Mouse (Mus musculus) T-helper 17 cell (primary cell): Measurements from ENCODE around the gene Dnm3.

Source experiments
- in situ Hi-C, 2 experiments: fragments of 300-600 bp; cut with MboI, MseI; formaldehyde crosslinking; loops; 1 replicate in 1 of 2; 2 replicates in 1 of 2; pipeline ENCODE4 v1.15.1; 2025; ENCODE audit warnings: high pct_unique_total_duplicates in 2 of 2

Gene Dnm3

DNA sequence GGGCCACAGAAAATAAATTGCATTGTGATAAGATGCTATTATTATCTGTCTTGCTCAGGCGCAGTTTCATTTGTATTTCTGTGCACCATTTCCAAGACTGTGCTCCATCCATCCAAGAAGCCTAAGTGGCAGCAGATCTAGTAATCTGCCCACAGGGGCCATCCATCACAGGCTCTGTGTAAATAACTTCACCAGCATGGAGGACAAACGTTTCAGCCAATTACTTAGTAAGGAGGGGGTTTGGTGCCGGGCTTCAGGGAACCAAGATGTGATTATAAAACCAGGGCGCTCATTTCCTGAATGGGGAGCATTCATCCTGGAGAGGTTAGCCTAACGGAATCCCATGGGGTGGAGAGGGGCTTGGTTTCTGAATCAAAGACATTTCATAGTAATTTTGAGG is 222.9 kb downstream of the Dnm3 start:
- in situ Hi-C loops, result no loop called here

GRCm38 (mm10) chr1:162253971-162254641 is 223.7 kb downstream of the Dnm3 start:
- in situ Hi-C loops, result no loop called here

- in situ Hi-C loops, result no loop called here
Observed at GRCm38 (mm10) chr1:162252869-162253268, 225.0 kb downstream of the Dnm3 start.

DNA sequence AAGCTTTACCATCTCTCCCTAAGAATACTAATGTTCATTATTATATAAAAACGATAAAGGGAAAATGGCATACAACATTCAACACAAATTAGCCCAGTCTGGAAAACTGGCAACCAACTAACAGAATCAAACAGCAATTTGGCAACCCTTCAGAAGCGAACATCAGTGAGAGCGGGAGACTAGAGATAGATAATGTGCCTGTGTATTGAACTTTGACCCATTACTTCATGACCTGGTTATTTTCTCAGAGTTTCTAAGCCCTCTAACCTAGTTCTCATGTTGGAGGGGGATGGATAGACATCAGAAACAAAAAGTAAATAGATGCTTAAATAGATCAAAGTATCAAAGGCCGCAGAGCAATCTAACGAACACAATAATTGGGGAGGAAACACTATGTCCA is 230.6 kb downstream of the Dnm3 start:
- in situ Hi-C loops, result no loop called here

- in situ Hi-C loops, result no loop called here
Observed at GRCm38 (mm10) chr1:162243651-162243990, 234.2 kb downstream of the Dnm3 start.

- in situ Hi-C loops, result no loop called here
Observed at GRCm38 (mm10) chr1:162242980-162243650, 234.7 kb downstream of the Dnm3 start.

DNA sequence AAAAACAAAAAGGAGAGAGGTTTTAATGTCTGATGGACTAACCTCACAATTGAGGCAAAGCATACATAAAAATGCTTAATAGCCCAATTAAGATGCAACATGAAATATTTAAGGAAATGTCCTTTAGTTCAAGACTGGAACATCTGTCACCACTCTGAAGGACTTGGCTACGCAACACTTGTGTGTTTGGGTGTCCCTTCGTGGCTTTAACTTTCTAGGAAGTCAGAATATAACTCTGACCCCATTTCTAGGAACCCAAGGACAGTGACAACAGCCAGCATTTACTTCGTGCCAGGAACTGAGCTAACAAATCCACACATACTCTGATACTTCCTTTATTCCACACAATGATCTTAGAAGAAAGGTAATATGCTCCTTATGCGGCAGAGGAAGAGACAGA is 237.1 kb downstream of the Dnm3 start:
- in situ Hi-C loops, result no loop called here

- in situ Hi-C loops, result no loop called here
Observed at GRCm38 (mm10) chr1:162238646-162239045, 239.2 kb downstream of the Dnm3 start.

- in situ Hi-C loops, result no loop called here
Observed at GRCm38 (mm10) chr1:162236624-162237159, 241.1 kb downstream of the Dnm3 start.

GRCm38 (mm10) chr1:162225621-162226147 is 252.2 kb downstream of the Dnm3 start:
- in situ Hi-C loops, result loop anchor here (10.0 kb wide), 2 partner anchors 1311 to 1539 kb away; no protein-coding TSS in a partner anchor

GRCm38 (mm10) chr1:162224817-162225605 is 252.8 kb downstream of the Dnm3 start:
- in situ Hi-C loops, result loop anchor here (10.0 kb wide), 2 partner anchors 1310 to 1540 kb away; no protein-coding TSS in a partner anchor

DNA sequence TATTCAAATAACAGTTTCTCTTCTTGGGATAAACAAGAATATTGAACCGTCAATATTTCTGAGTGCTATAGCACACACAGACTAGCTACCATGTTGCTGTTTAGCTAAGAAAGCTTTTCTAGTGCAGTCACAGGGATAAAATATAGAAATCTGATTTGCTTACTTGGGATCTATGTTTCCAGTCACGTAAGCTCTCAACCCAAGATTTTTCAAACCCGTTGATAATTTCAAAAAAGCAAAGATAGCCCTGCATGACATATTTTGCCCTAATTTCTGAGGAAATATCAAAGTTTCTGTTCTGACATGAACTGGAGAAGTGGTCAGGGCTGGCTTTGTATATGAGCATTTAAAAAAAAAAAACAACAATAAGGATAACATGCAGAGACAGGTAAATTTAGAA is 253.8 kb downstream of the Dnm3 start:
- in situ Hi-C loops, result loop anchor here (10.0 kb wide), 2 partner anchors 1309 to 1541 kb away; no protein-coding TSS in a partner anchor

GRCm38 (mm10) chr1:162223258-162223940 is 254.4 kb downstream of the Dnm3 start:
- in situ Hi-C loops, result loop anchor here (10.0 kb wide), 2 partner anchors 1309 to 1541 kb away; no protein-coding TSS in a partner anchor

DNA sequence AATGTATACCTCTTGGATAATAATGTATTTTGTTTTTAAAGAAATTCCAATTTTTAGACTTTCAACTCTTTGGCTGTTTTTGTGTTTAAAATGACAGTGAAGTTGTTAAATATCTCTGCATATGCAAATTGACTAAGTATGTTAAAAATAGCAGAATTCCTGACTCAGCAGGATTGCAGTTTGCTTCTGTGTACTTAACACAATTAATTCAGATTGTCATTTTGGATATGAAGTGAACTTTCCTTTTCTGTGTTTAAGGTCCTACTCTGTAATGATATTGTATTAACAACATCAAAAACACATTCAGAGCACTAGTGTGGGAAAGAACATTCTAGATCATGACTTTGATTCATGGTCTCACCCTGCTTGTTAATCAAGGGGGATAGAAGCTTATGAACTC is 255.5 kb downstream of the Dnm3 start:
- in situ Hi-C loops, result loop anchor here (10.0 kb wide), 2 partner anchors 1308 to 1542 kb away; no protein-coding TSS in a partner anchor

- in situ Hi-C loops, result loop anchor here (10.0 kb wide), 2 partner anchors 1307 to 1543 kb away; no protein-coding TSS in a partner anchor
Observed at GRCm38 (mm10) chr1:162221801-162222301, 256.0 kb downstream of the Dnm3 start.

GRCm38 (mm10) chr1:162220891-162221290 is 256.9 kb downstream of the Dnm3 start:
- in situ Hi-C loops, result loop anchor here (10.0 kb wide), 2 partner anchors 1306 to 1544 kb away; no protein-coding TSS in a partner anchor

DNA sequence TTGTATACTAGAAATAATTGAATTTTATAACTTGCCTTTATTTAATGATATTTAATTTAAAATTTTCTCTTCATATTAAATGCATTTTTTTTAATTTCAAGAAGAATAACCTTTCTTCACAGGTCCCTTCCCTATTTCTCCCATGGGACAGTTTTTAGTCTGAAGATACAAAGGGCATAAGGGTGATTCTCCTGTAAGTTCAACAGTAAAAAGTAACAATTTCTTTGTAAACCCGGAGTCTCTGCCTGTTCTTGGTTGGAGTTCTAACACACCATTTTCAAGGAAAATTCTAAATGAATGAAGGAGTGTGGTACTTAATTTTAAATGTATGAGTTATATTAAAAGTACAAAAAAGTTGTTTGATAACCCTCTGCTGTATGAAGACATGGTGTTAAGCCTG is 258.1 kb downstream of the Dnm3 start:
- in situ Hi-C loops, result loop anchor here (10.0 kb wide), 2 partner anchors 1305 to 1545 kb away; no protein-coding TSS in a partner anchor

- in situ Hi-C loops, result no loop called here
Observed at GRCm38 (mm10) chr1:162218530-162219180, 259.2 kb downstream of the Dnm3 start.

GRCm38 (mm10) chr1:162217340-162217974 is 260.4 kb downstream of the Dnm3 start:
- in situ Hi-C loops, result no loop called here

- in situ Hi-C loops, result no loop called here
Observed at GRCm38 (mm10) chr1:162216656-162217055, 261.2 kb downstream of the Dnm3 start.
